In the genomic region with DNA sequence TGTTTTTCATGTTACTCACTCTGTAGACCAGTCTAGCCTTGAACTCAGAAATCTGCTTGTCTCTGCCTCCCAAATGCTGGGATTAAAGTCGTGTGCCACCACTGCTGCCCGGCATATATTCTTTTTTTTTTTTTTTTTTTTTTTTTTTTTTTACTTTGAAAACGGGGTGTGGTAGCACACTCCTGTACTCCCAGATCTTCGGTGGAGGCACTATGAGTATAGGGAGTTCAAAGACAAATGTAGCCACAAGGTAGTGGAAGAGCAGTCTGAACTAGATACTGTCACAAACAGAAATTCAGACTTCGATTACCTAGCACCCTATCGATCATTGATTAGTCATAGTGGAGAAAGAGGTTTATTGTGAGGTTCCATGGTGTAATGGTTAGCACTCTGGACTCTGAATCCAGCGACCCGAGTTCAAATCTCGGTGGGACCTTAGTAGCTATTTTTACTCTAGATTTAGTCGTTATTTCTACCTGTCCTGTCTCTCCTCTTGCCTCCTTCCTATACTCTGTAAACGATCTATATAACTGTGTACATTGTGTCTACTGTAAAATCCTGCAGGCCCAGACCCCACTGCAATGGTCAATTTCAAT, we compare ENCODE assay signal across 9 mouse cellular contexts. TPM values are rescaled to one million over a fixed set of nuclear protein-coding genes. Genes with fewer than 3 reads are reported as not detected.
A peak's percentile ranks its signal among the peaks of the same experiment; 100 is the strongest.
DNase-seq lines count a peak whose midpoint lies in the region; ATAC-seq lines count a peak whose summit lies in the region.
"Had no signal": no experiment of that assay in that cellular context is flagged by ENCODE, and none has a peak within 500 bp of the region (broad histone marks: within the 10 kb centered on the region; RNA-seq: fewer than 3 reads in every experiment).

No protein-coding gene starts in this region.

- intact Hi-C loops in heart, postnatal 25 days (cut with DNase I) = loop anchor here (2.0 to 10.0 kb wide), 3 partner anchors 21 to 102 kb away; no protein-coding TSS in a partner anchor

- ATAC-seq in heart, embryonic 14.5 days (ENCODE audit: insufficient number of reproducible peaks, insufficient read depth, low FRiP score, low read depth) = no peak
- ATAC-seq in limb, embryonic 13.5 days (ENCODE audit: low FRiP score, low read depth) = no peak
- ATAC-seq: forebrain, embryonic 16.5 days had no signal

- H3K9ac ChIP-seq in heart, embryonic 14.5 days (ENCODE audit: low read length) = no peak overlapping the region
- H3K9ac ChIP-seq in limb, embryonic 13.5 days = no peak overlapping the region

- H3K27ac ChIP-seq in heart, embryonic 14.5 days (replicated peaks in 1 of 2; ENCODE audit: control insufficient read depth in 1 of 2, insufficient read depth in 1 of 2, low read depth in 2 of 2, low read length in 2 of 2) = no peak overlapping the region
- no peak overlapping the region for H3K27ac ChIP-seq in limb, embryonic 13.5 days

- no peak for DNase-seq in heart, postnatal 25 days (ENCODE audit: low spot score)
- peak; percentile 51 to 61 for DNase-seq in B cell, adult 2 months
- peak; percentile 76 for DNase-seq in ZHBTc4 (ENCODE audit: low read depth, low spot score)
- no peak for DNase-seq in left cerebral cortex, adult 8-10 months (ENCODE audit: low spot score in 2 of 2)
- no peak for DNase-seq in layer of hippocampus, adult 8-10 months (ENCODE audit: low spot score in 2 of 2)
- no peak for DNase-seq in left cerebral cortex, adult 11 months (ENCODE audit: low spot score)

- peak overlapping the region; percentile 89 for H3K4me2 ChIP-seq in heart, embryonic 14.5 days (ENCODE audit: low read length)
- H3K4me2 ChIP-seq in limb, embryonic 13.5 days (replicated peaks) = peak overlapping the region; percentile 66; the same call in 1 of the 2 replicates

- no peaks in the 10 kb centered on the region for H3K36me3 ChIP-seq in heart, embryonic 14.5 days (ENCODE audit: control insufficient read depth, insufficient read depth, low read length)
- no peaks in the 10 kb centered on the region for H3K36me3 ChIP-seq in limb, embryonic 13.5 days

- 5% methylated on average over 11 of the region's 11 CpGs for WGBS in heart, embryonic 14.5 days
- 6% methylated on average over 11 of the region's 11 CpGs for WGBS in limb, embryonic 13.5 days

- no peaks in the 10 kb centered on the region for H3K27me3 ChIP-seq in heart, embryonic 14.5 days (ENCODE audit: control insufficient read depth, insufficient read depth, low read length)
- H3K27me3 ChIP-seq in limb, embryonic 13.5 days = peaks cover 25% of the 10 kb centered on the region

- no peaks in the 10 kb centered on the region; a peak in 1 of 4 replicates for H3K4me1 ChIP-seq in heart, embryonic 14.5 days (ENCODE audit: control insufficient read depth in 2 of 2, insufficient read depth in 2 of 2, low read length in 2 of 2)
- H3K4me1 ChIP-seq in limb, embryonic 13.5 days = no peaks in the 10 kb centered on the region; the same call in 1 of the 2 replicates

- peak overlapping the region in 1 of 2 experiments; percentile 47; a peak in 2 of 4 replicates for H3K4me3 ChIP-seq in heart, embryonic 14.5 days (ENCODE audit: control insufficient read depth in 1 of 2, insufficient read depth in 1 of 2, low read depth in 1 of 2, low read length in 2 of 2)
- no peak overlapping the region; the same call in 1 of the 2 replicates for H3K4me3 ChIP-seq in limb, embryonic 13.5 days

- H3K9me3 ChIP-seq in heart, embryonic 14.5 days (ENCODE audit: control insufficient read depth, low read length) = no peaks in the 10 kb centered on the region
- H3K9me3 ChIP-seq in limb, embryonic 13.5 days = no peaks in the 10 kb centered on the region

RNA-seq across cellular contexts. Expression of a gene that starts 25.0 kb away (rescaled TPM):
- 6.0 and 7.1 TPM in 2 replicates for polyA plus RNA-seq in heart, embryonic 14.5 days (2014; fragmentation: Nextera tagmentation; extraction: Ambion mirVana)
- total RNA-seq in heart, postnatal 25 days (2021) = under 1 TPM; 0.56 to 0.68 TPM
- polyA plus RNA-seq in limb, embryonic 13.5 days (2015; fragmentation: Nextera tagmentation; extraction: Ambion mirVana) = 18.3 and 20.2 TPM in 2 replicates
- total RNA-seq in left cerebral cortex, adult 8-10 months (2022) = 1 to 10 TPM; 2.4 to 4.1 (median 3.3) TPM
- total RNA-seq in layer of hippocampus, adult 8-10 months (2022) = 1 to 10 TPM; 1.9 to 4.5 (median 2.9) TPM

Comparison
In these comparisons a context has a peak if more than half of its experiments do, and no peak if none do; other contexts are left out.
1. DNase-seq: peak in B cell, adult 2 months (2 of 2) and ZHBTc4 (single experiment); none in heart, postnatal 25 days (single experiment), left cerebral cortex, adult 8-10 months (0 of 2), layer of hippocampus, adult 8-10 months (0 of 2) and left cerebral cortex, adult 11 months (single experiment).